Mouse (Mus musculus) lung, embryonic 15.5 days (tissue): Measurements from ENCODE around the gene Wif1. TPM values are rescaled to one million over a fixed set of nuclear protein-coding genes. Genes with fewer than 3 reads are reported as not detected.

Experiments used
- ATAC-seq: fragments of 200-750 bp; cut with Nextera tagmentation; 2 replicates; pipeline ENCODE4 v1.8.0; 2017; ENCODE audit warnings: moderate number of reproducible peaks, borderline replicate concordance; ENCODE audit not compliant: low FRiP score, low TSS enrichment; ENCODE audit errors: extremely low read depth
- H3K27ac ChIP-seq: fragments of 300-500 bp; sonication (generic); 2 replicates; pipeline ENCODE4 v1.5.1; 2015; ENCODE audit warnings: moderate library complexity, mild to moderate bottlenecking, inconsistent platforms
- H3K27me3 ChIP-seq: fragments of 300-500 bp; sonication (generic); 2 replicates; pipeline ENCODE4 v1.6.1; 2015; ENCODE audit warnings: inconsistent platforms
- H3K36me3 ChIP-seq: fragments of 300-500 bp; sonication (generic); 2 replicates; pipeline ENCODE4 v1.6.1; 2015; ENCODE audit warnings: inconsistent platforms
- H3K4me1 ChIP-seq: fragments of 300-500 bp; sonication (generic); 2 replicates; pipeline ENCODE4 v1.6.1; 2015; ENCODE audit warnings: inconsistent platforms
- H3K4me2 ChIP-seq: fragments of 300-500 bp; sonication (generic); 2 replicates; pipeline ENCODE4 v1.6.1; 2015; ENCODE audit warnings: inconsistent platforms, mild to moderate bottlenecking, moderate library complexity
- H3K4me3 ChIP-seq: fragments of 300-500 bp; sonication (generic); 2 replicates; pipeline ENCODE4 v1.5.1; 2015; ENCODE audit warnings: mild to moderate bottlenecking, inconsistent platforms
- H3K9ac ChIP-seq: fragments of 300-500 bp; sonication (generic); 2 replicates; pipeline ENCODE4 v1.6.1; 2015; ENCODE audit warnings: inconsistent platforms
- H3K9me3 ChIP-seq: fragments of 300-500 bp; sonication (generic); 2 replicates; pipeline ENCODE4 v1.6.1; 2016; ENCODE audit warnings: inconsistent platforms
- WGBS: fragments of 180-500 bp; shearing (Covaris S2); methylation state at CpG from one replicate; pipeline ENCODE4 v1.1.7; 2015; 5-methylcytosine and 5-hydroxymethylcytosine counted together
- polyA plus RNA-seq: library from polyadenylated mRNA; unstranded; fragments of >200 nt; fragmentation: Nextera tagmentation; extraction: Ambion mirVana; gene quantifications from 2 replicates; pipeline ENCODE4 v1.2.1, GENCODE M21; 2015

The Wif1 gene
- polyA plus RNA-seq, 1 experiment from 2014 or later, result 16.4 TPM

DNA sequence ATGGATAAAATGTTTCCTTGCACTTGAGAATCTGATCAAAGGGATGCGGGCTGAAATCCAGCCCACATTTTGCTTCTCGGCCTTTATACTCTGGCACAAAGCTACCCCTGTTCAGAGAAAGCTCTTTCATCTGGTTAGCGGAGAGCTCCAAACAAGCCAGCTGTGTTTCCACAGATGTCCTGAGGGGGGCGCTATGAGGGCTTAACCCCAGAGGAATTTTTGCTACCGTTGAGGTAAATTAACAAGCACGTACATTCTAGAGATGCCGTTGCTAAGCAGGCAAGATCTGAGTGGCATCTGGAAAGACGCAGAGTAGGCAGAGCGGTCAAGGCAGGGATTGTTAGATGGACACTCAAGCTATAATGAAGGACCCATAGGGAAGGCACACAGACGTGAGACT is 13.7 kb downstream of the Wif1 start:
- Histone ChIP-seq H3K27me3 (no peaks in the 10 kb centered on the region), H3K4me2 (no peak overlapping the region), H3K4me1 (no peaks in the 10 kb centered on the region), H3K9ac (no peak overlapping the region), H3K9me3 (no peaks in the 10 kb centered on the region), H3K36me3 (no peaks in the 10 kb centered on the region), H3K27ac (no peak overlapping the region), H3K4me3 (no peak overlapping the region)
- WGBS, result 75% methylated on average over 10 of the region's 10 CpGs
- no peak for ATAC-seq

DNA sequence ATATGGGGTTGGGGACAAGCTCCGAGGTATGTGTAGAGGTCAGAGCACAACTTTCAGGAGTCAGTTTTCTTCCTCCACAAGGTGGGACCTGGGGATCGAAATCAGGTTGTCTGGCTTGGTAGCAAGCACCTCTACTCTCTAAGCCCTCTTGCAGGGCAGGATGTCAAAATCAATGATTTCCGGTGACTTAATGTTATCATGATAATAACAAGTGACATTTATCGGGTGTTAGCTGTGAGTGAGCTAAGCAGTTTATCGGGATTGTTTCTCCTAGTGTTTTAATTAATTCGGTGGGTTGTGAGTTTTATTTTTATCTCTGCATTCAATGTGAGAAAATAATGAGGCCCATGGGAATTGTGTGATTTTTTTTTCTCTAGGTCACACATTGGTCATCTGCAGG is 18.3 kb downstream of the Wif1 start:
- Histone ChIP-seq H3K4me3 (no peak overlapping the region), H3K4me2 (no peak overlapping the region), H3K4me1 (peaks cover 26% of the 10 kb centered on the region), H3K36me3 (no peaks in the 10 kb centered on the region), H3K9me3 (no peaks in the 10 kb centered on the region), H3K27me3 (no peaks in the 10 kb centered on the region), H3K9ac (no peak overlapping the region), H3K27ac (no peak overlapping the region)
- no peak for ATAC-seq
- WGBS, result 73% methylated on average over 6 of the region's 6 CpGs

DNA sequence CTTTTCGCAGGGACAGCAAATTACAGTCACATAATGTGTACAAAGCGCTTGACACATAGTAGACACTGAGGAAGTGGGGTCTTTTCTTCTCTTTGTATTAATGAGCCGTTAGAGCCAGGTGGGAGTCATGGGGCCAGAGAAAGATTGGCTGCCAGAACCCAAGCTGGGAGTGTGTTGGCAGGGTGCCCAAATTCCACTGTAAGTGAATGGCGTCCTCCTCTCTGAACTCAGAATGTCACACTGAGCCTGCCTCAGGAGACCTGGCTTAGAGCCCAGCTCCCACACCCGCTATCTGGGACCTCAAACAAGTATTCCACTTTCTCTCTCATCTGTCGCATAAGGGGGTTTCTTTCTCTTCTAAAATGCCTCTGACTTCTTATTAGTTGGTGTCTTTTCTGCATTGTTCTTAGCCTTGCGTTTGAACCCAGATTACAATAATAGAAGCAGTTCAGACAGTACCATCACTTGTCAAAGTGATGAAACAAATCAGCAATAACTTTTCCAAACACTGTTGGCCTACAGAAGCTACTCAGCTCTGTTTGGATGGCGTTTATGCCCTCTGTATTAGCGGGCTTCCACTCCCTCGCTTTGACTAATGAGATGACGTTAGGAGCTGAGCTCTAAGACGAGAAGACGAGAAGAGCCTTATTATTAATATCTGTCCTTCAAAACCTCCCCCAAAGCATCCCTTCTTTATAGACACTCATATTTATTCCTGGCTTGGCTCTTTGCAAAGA is 21.9 kb downstream of the Wif1 start:
- H3K27me3 ChIP-seq, result no peaks in the 10 kb centered on the region
- H3K9me3 ChIP-seq, result no peaks in the 10 kb centered on the region
- H3K36me3 ChIP-seq, result no peaks in the 10 kb centered on the region
- 8% methylated on average over 13 of the region's 13 CpGs for WGBS
- peak overlapping the region; percentile 62 for H3K27ac ChIP-seq
- no peak overlapping the region for H3K9ac ChIP-seq
- H3K4me1 ChIP-seq, result peaks cover 34% of the 10 kb centered on the region
- peak overlapping the region; percentile 29 for H3K4me2 ChIP-seq
- peak; percentile 93 for ATAC-seq
- H3K4me3 ChIP-seq, result no peak overlapping the region

DNA sequence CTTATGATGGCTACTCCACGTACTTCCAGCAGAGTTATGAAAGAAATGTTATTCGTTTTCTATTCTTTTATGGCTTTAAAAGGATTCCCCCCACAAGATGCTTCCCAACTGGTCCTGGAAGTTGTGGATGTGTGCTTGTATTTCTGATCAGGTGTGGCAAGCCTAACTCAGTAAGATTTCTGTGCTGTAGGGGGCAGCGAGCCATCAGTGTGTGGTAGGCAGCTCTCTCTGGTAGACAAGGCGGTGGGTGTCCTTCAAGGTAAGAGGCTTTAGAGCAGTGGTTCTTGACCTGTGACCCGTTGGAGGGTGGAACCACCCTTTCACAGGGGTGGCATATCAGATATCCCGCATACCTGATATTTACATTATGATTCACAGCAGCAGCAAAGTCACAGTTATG is 23.1 kb downstream of the Wif1 start:
- peaks cover 34% of the 10 kb centered on the region for H3K4me1 ChIP-seq
- no peaks in the 10 kb centered on the region for H3K36me3 ChIP-seq
- no peaks in the 10 kb centered on the region for H3K27me3 ChIP-seq
- no peak overlapping the region for H3K4me2 ChIP-seq
- no peak overlapping the region for H3K4me3 ChIP-seq
- no peak for ATAC-seq
- no peak overlapping the region for H3K9ac ChIP-seq
- no peaks in the 10 kb centered on the region for H3K9me3 ChIP-seq
- no peak overlapping the region for H3K27ac ChIP-seq
- WGBS, result 41% methylated on average over 6 of the region's 6 CpGs

DNA sequence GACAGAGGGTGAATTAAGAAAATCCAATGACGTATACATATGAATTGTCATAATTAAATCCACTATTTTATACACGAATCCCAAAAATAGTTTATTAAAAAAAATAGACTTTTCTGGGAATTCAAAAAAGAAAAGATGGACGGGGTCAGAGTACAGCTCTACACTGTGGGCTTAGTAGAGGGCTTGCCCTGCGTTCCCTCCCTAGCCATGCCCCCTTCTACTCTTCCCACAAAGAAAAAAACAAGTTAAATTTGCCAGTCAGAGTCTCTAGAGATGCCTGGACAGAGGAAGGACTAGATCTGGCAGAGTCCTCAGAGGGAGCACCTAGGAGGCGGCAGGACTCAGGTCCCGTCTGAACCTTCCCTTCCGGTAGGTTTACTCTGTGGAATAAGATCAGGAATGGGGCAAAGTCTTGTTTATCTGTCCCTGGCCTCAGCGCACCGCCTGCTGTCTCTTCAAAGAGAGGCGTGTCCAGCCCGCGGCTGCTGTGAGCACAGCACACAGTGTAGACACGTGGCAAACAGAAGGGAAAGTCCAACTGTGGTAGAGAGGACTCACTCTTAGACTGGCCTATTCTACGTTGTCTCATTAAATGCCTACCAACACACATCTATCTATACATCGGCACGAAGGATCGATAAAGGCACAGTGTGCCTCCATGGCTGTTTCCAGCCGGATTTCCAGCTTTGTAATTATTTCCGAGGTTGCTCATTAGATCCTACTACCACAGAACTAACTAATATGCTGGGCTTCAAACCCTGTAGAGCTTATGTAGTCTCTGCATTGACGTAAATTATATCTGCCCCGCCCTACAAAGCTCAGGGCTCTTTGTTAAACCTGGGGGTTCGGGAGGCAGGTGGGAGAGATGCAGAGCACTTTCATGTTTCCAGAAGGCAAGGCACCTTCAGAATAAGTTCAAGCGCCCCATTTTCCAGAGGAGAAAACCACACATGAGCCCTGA is 25.6 kb downstream of the Wif1 start:
- Histone ChIP-seq H3K27me3 (no peaks in the 10 kb centered on the region), H3K27ac (no peak overlapping the region), H3K9ac (no peak overlapping the region), H3K4me2 (no peak overlapping the region), H3K4me3 (no peak overlapping the region), H3K9me3 (no peaks in the 10 kb centered on the region), H3K36me3 (no peaks in the 10 kb centered on the region), H3K4me1 (peaks cover 34% of the 10 kb centered on the region)
- WGBS, result 63% methylated on average over 23 of the region's 23 CpGs
- 0 out of 2 replicates have a peak, but pooled peaks have one; percentile 32 for ATAC-seq

DNA sequence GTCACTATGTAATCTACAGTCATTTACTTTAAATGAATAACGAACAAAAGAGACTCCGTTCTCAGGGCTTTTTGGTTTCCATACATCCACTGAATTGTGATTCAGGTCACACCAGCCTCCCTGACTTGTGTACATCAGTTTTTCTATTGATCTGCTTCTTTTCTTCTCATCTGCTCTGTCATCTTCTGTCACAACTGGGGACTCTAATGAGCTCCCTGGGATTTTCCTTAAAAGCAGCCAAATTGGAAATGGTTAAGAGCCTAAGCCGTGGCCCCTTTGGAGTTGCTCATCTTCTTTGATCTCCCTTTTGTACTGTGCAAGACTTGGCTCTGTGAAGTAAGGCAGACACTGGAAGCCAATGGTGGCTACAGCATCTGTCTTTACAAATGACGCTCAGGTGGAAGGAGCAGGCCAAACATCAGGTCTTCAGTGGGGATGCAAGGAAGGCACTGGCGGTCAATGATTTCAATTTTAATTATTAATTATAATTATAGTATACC is 27.6 kb downstream of the Wif1 start:
- Histone ChIP-seq H3K9ac (no peak overlapping the region), H3K4me3 (no peak overlapping the region), H3K4me2 (no peak overlapping the region), H3K27me3 (no peaks in the 10 kb centered on the region), H3K9me3 (no peaks in the 10 kb centered on the region), H3K36me3 (no peaks in the 10 kb centered on the region), H3K4me1 (peaks cover 14% of the 10 kb centered on the region), H3K27ac (no peak overlapping the region)
- 76% methylated on average over 5 of the region's 5 CpGs for WGBS
- ATAC-seq, result no peak

DNA sequence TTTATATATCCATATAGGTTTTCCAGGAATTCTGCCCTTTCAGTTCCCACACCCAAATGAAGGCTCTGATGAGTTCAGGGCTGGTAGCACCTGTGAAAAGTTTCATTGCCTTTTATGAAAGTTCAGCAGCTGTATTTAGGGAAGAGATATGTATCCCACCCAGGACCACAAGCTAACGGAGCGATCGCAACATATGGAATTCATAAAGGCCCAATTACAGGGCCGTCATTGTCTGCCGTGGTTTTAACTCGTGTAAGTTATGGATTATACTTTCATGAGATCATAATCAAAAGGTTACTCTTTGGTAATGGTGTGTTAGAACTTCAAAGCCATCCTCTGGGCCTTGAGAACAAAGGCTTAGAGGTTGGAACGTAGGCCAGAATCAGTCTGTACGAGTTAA is 28.9 kb downstream of the Wif1 start:
- Histone ChIP-seq H3K4me1 (0 out of 2 replicates have a peak, but pooled peaks cover 13% of the 10 kb centered on the region), H3K9me3 (no peaks in the 10 kb centered on the region), H3K27me3 (no peaks in the 10 kb centered on the region), H3K4me2 (no peak overlapping the region), H3K9ac (no peak overlapping the region), H3K4me3 (no peak overlapping the region), H3K36me3 (no peaks in the 10 kb centered on the region), H3K27ac (no peak overlapping the region)
- WGBS, result 75% methylated on average over 8 of the region's 8 CpGs
- ATAC-seq, result no peak

DNA sequence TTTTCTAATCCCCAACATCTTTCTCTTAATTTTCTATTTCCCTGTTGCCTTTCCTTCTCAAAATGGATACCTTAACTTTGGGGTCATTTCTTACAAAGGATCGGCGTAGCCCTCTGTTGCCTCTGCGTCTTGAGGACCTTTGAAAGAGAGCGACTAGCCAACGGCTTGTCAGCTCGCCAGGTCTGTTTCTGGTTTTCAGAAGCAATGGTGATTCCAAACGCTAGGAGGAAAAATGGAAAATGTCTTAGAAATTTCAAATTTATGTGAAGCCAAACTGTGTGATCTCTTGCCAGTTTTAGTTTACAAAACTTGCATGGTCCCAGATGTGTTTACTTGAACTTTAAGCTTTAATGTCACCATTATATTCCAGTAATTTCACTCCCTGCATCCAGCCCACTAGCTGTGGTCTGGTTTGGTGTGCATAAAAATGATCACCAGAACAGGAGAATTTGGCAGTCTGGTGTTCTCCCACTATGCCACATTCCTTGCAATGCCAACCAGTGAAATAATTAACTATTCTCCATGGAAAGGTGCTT is 33.7 kb downstream of the Wif1 start:
- 46% methylated on average over 7 of the region's 7 CpGs for WGBS
- no peak overlapping the region for H3K9ac ChIP-seq
- peak overlapping the region; percentile 42; the same call in 1 of the 2 replicates for H3K27ac ChIP-seq
- peak; percentile 77; the same call in 1 of the 2 replicates for ATAC-seq
- H3K4me1 ChIP-seq, result 0 out of 2 replicates have a peak, but pooled peaks cover 12% of the 10 kb centered on the region
- no peaks in the 10 kb centered on the region for H3K36me3 ChIP-seq
- peak overlapping the region; percentile 29; the same call in 1 of the 2 replicates for H3K4me2 ChIP-seq
- H3K27me3 ChIP-seq, result no peaks in the 10 kb centered on the region
- no peaks in the 10 kb centered on the region for H3K9me3 ChIP-seq
- no peak overlapping the region for H3K4me3 ChIP-seq

DNA sequence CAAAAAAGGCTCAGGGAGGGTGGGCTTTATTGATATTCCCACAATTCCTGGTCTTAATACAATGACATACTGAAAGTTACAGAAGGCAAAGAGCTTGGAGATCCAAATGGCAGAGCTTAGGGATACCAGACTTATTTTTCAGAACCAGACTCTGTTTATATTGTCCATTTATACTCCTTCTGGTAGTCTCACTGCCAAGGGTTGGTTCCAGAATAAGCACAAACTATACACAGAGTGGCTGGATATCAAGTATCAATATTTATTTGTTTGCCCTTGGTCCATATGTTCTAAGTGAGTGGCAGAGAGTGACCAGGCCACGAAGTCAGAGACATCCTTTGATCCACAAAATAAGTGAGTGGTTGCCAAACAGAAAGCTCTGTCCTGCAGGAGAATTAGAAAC is 34.2 kb downstream of the Wif1 start:
- Histone ChIP-seq H3K27ac (peak overlapping the region; percentile 42; the same call in 1 of the 2 replicates), H3K4me2 (no peak overlapping the region), H3K36me3 (no peaks in the 10 kb centered on the region), H3K4me1 (0 out of 2 replicates have a peak, but pooled peaks cover 12% of the 10 kb centered on the region), H3K9me3 (no peaks in the 10 kb centered on the region), H3K9ac (no peak overlapping the region), H3K4me3 (no peak overlapping the region), H3K27me3 (no peaks in the 10 kb centered on the region)
- ATAC-seq, result peak; percentile 55; the same call in 1 of the 2 replicates
- 20% methylated on average over 1 of the region's 1 CpGs for WGBS

DNA sequence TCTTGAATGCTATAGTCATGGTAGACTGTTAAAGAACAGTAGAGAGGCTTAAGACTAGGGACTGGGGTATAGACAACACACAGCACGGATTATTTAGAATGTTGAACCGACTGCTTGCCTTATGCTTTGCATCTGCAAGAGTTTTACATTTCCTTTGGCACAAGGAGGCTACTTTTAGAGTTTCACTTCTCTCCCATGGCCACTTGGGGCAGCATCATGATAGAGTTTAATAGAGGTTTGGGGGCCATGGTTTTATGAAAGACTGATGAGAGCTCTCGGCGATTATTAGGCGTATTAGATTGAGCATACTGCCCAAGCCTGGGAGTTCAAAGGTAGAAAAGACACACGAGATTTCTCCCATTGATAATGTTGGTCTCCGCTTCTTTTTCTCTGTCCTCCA is 37.0 kb downstream of the Wif1 start:
- no peaks in the 10 kb centered on the region for H3K27me3 ChIP-seq
- no peak for ATAC-seq
- H3K9ac ChIP-seq, result no peak overlapping the region
- H3K4me3 ChIP-seq, result no peak overlapping the region
- H3K36me3 ChIP-seq, result no peaks in the 10 kb centered on the region
- H3K4me2 ChIP-seq, result no peak overlapping the region
- H3K9me3 ChIP-seq, result no peaks in the 10 kb centered on the region
- 0 out of 2 replicates have a peak, but pooled peaks cover 12% of the 10 kb centered on the region for H3K4me1 ChIP-seq
- WGBS, result 63% methylated on average over 7 of the region's 7 CpGs
- H3K27ac ChIP-seq, result no peak overlapping the region

DNA sequence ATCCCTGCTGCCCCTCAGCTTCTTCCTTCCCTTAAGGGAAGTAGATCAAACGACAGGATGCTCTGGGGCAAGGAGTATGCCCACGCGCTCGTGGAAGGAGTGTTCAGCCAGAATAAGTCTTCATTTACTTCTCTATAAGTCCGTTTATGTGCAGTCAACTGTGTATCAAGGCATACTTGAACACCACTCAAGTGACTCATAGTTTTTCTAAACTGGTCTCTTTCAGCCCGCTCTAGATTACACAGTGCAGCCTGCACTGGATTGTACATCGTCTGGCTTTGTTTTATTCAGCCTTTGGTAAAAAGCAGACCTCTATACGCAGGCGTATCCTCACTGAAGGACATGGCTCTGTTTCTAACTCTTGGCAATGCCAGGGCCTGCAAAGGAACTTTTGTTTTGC is 46.7 kb downstream of the Wif1 start:
- 66% methylated on average over 9 of the region's 9 CpGs for WGBS
- Histone ChIP-seq H3K27ac (no peak overlapping the region), H3K27me3 (no peaks in the 10 kb centered on the region), H3K9ac (no peak overlapping the region), H3K36me3 (no peaks in the 10 kb centered on the region), H3K4me2 (no peak overlapping the region), H3K4me1 (no peaks in the 10 kb centered on the region), H3K9me3 (0 out of 2 replicates have a peak, but pooled peaks cover 4% of the 10 kb centered on the region), H3K4me3 (no peak overlapping the region)
- no peak for ATAC-seq
